Mouse (Mus musculus): ENCODE results near the gene Hspa1a. TPM values are rescaled to one million over a fixed set of nuclear protein-coding genes. Genes with fewer than 3 reads are reported as not detected.
A peak's percentile ranks its signal among the peaks of the same experiment; 100 is the strongest.
"Not testable (repeated sequence)": the region's sequence is repeated elsewhere in the genome, so short reads cannot be mapped to it uniquely, and the experiment has no call there.

The Hspa1a gene
- total RNA-seq, 1 experiment from 2014 or later = 6.4 TPM

DNA sequence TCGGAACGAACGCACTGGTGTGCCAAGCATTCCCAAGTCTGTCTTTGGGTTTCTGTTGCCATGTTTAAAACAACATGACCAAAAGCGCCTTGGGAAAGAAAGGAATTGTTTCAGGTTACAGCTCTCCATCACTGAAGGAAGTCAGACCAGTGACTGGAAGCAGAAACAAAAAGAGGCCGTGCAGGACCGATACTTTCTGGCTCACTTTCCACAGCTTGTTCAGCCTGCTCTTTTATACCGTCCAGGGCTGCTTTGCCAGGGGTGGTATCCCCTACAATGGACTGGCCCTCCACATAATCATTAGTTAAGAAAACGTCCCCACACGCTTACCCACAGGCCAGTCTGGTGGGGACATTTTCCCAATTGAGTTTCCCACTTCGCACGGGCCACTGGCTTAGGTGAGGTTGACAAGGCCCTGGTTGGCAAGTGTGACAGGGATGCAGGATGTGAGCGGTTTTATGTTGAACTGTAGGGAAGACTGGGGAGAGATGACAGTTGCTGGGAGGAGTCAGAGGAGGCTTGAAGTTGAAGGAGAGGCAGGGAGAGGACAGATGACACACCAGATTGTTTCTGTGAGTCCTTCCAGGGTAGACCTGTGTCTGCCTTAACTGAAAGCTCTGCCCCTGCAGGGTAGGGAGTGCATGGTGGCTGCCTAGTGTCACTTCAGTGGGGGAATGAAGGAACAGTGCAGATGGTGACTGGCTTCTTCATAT lies 30.4 kb upstream of the Hspa1a start:
- ATAC-seq (ENCODE audit: extremely low read depth, insufficient number of reproducible peaks, low FRiP score, poor library complexity, severe bottlenecking) = no peak

DNA sequence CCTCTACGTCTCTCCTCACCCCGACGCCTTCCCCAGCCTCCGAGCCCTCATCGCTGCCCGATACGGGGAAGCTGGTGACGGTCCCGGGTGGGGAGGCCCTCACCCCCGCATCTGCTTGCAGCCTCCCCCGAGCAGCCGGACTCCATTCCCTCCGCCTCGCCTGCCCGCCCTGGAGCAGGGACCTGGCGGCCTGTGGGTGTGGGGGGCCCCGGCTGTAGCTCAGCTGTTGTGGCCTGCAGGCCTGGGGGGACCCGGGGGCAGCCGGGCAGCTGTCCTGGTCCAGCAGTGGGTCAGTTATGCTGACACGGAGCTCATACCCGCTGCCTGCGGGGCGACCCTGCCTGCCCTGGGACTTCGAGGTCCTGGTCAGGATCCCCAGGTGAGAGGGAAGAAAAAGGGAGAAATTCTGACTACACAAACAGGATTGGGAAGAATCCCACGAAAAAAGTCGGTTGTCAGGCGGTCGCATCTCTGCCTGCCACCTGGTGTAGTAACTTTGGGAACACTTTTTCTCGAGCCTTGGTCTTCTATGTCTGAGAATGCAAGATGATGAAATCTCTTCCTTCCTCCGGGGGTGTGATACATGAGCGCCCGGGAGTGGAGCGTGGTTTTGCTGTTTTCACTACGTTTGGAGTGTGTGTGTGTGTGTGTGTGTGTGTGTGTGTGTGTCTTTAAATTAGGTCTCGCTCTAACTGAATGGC lies 29.6 kb upstream of the Hspa1a start:
- ATAC-seq (ENCODE audit: extremely low read depth, insufficient number of reproducible peaks, low FRiP score, poor library complexity, severe bottlenecking) = no peak

DNA sequence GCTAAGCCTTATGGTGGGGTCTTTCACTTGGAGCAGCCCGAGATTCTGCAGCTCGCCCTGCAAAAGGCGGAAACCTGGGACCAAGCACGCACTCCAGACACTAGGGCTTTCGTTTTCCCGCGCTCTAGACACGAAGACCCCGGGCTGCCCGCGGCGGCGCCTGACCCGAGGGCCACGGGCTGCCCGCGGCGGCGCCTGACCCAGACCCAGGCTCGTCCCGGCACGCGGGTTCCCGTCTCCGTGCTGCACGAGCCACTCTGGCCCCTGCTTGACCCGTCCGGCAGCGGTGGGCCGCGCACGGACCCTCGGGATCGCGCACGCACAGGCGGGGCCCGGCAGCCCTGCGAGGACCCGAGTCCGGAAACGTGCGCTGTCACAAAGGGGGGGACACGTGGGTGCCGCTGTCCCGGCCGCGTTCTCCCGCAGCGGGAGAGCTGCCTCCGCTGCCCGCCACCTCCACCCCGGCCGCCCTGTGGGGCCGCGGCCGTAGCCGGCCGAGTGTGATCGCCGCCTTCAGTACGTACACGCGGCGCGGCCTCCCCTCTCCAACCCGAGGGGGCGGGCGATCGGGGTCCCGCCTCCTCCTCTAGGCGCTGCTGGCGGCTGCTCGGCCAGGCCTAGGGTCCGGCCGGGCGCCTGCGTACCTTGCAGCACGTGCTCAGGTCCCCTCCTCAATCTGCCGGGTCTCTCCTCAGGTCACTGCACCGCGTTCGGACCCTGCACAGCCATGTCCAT lies 28.9 kb upstream of the Hspa1a start, which contains the start of gene Vars:
Gene Vars, plus strand, starts transcription at position 271 of the 735 bp plus-strand sequence.
- peak; percentile 54 for ATAC-seq (ENCODE audit: extremely low read depth, insufficient number of reproducible peaks, low FRiP score, poor library complexity, severe bottlenecking)

DNA sequence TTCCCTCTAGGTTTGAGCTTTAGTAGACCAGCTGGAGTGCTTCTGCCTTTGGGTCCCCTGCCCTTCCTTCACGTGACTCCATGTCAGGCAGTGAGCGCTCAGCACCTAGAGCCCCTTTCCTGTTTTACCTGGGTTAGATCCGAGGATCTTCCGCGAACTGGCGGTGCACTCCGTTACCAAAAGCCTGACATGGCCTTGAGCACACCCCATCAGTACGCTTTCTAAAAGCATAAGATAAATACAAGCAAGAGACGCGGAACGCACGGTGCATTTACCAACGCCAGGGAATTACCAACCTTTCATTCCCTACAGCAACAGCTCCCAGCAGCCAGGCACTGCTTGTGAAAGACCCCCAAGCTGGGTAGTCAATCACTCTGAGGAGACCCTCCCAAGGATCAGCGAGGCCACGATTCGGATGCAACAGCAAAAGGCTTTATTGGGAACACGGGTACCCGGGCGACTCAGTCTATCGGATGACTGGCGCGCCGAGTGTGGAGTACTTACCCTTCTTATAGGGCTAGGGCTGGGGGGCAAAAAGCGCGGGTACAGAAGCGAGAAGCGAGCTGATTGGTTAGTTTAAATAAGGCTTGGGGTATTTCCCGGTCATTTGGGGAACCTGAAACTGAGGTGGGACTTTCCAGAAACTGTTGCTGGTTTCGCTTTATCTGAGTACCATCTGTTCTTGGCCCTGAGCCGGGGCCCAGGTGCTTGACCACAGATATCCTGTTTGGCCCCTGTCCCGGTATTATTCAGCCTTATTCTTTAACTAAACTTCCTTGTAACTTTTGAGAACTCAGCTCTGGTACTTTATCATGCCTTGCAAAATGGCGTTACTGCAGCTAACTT lies 28.1 kb upstream of the Hspa1a start:
- ATAC-seq (ENCODE audit: extremely low read depth, insufficient number of reproducible peaks, low FRiP score, poor library complexity, severe bottlenecking) = peak; percentile 13; the same call in 1 of the 2 replicates

DNA sequence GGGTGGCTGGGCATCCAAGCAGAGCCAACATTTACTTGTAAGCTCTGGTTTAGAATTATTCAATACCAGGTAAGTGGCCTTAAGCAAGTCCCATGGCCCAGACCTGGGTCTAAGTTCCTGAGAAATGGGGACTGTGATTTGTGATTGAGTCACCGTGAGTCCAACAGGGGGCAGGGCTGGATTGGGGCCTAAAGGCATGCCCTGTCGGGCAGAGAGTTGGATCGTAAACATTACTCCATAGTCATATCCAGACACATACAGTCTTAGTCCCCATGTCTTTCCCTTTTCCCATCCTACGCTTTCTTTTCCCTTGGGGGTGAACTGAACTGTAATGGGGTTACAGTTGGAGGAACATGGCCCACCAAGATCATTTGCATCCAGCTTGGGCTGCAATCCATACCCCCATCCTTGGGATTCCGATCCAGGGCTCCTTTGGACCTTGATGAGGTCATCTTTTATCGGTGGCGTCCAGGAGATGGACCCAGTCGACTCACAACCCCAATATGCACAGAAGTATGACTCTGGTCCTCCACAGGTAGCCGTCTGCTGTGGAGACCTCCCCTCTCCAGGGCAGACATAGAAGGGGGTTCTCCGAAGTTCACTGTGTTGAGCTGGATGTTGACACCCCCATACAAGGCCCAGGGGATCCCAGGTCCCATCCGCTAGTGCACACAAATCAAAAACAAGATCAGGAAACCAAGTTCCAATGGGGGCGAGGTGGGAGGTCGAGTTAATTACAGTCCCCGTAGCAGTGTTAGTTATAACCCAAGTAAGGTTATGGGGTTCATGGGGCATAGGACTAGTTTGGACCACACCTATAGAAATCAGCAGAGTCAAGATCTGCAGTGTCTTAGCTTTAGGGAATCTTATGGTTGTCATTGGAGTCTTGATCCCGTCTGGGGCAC lies 26.8 kb upstream of the Hspa1a start:
- no peak for ATAC-seq (ENCODE audit: extremely low read depth, insufficient number of reproducible peaks, low FRiP score, poor library complexity, severe bottlenecking)

DNA sequence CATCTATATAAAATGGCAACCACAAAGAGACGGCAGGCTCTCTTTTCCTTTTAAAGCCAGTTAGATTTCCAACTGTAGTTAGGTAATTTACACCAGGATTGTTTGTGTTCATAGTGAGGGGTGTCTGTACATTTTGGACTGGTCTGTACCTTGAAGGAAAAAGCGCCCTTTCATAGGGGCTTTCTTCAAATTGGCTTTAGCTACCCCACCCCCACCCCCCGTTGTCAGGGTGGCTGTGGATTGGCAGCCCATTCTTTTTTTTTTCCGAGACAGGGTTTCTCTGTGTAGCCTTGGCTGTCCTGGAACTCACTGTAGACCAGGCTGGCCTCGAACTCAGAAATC lies 25.2 kb upstream of the Hspa1a start:
- ATAC-seq (ENCODE audit: extremely low read depth, insufficient number of reproducible peaks, low FRiP score, poor library complexity, severe bottlenecking) = no peak

DNA sequence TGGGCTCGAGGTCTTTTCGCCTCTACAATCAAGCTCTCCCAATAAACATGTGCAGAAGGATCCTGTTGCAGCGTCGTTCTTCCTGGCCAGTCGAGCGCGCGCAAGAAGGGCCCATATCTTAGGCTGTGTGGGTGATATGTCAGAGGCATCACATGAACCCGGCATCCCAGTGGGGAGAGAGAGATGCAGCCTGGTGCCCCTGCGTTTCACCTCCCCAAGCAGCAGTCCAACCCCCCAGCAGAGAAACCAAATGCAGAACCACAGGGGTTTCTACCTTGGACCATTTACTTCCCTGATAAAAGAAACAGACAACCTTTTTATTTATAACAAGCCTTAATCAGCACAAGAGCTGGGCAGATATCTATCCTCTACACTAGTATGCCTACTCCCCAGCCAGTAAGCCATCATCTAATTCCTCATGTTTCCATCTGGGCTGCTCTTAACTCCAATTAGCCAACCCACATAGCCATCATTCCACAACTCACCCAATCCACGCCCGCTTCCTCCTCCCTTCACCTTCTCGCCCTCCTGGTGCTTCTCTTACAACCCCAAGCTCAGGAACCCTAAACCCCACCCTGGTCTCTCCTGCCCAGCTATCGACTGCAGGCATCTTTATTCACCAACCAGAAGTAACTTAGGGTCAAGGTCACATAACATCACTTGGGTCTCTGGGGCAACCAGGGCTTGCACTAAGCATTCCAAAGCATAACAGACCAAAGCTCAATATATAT lies 24.6 kb upstream of the Hspa1a start:
- no peak for ATAC-seq (ENCODE audit: extremely low read depth, insufficient number of reproducible peaks, low FRiP score, poor library complexity, severe bottlenecking)

DNA sequence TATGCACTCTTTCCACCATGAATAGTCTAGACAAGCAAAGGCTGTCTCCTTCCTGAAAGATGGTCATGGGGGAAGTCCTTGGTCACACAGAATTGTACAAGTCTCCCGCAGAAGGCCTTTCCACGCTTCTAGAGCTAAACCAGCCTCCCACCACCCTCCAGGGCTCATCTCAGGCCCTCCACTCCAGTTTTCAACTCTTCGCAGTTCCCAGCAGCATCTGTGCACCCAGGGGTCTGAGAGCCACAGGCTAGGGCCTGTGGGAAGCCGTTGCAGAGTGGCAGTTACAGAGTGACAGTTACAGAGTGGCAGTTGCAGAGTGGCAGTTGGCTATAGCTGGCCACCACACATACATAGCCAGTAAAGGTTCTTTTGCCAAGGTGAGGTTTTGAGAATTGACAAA lies 24.0 kb upstream of the Hspa1a start:
- ATAC-seq (ENCODE audit: extremely low read depth, insufficient number of reproducible peaks, low FRiP score, poor library complexity, severe bottlenecking) = not testable (repeated sequence)

DNA sequence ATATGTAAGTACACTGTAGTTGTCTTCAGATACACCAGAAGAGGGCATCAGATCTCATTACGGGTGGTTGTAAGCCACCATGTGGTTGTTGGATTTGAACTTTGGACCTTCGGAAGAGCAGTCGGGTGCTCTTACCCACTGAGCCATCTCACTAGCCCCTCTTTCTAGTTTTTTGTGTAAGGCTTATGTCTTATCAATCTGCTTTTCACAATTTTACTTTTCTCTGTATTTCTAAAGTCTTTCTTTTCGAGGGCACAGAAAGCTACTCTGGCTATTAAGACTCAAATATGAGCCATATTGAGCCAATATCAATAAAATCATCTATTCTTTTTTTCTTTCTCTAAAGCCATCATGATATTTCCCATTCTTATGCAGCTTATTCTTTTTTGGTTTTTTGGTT lies 23.2 kb upstream of the Hspa1a start:
- not testable (repeated sequence) for ATAC-seq (ENCODE audit: extremely low read depth, insufficient number of reproducible peaks, low FRiP score, poor library complexity, severe bottlenecking)

DNA sequence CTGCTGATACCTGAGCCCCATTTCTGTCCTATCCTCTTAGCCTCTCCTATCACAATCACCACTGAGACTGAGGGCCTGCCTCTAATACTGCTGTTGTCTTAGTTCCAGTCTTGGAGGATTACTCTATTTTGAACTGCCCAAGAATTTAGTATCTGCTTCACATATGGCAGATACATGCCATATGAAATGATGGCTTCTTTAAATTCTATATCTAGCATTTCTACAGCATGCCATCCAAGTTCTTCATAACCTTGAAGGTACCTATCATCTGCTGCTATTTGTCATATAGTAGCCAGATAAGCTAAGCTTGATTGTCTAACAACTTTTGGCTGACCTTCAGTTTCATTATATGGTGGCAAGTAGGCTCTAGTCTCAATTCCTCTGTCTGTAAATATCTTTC lies 22.8 kb upstream of the Hspa1a start:
- no peak for ATAC-seq (ENCODE audit: extremely low read depth, insufficient number of reproducible peaks, low FRiP score, poor library complexity, severe bottlenecking)

DNA sequence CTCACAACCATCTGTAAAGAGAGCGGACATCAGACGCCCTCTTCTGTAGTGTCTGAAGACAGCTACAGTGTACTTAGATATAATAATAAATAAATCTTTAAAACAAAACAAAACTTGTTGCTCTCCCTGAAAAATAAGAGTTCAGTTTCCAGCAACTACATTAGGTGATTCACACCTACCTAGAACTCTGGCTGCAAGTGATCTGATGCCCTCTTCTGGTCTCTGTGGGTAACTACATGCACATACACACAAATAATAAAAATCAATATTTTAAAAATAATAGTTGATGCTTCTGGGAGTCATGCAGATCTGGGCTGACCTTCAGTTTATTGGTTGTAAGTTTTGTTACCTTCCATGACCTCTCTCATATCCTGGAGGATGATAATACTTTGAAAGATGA lies 12.3 kb upstream of the Hspa1a start:
- peak; percentile 61 for ATAC-seq (ENCODE audit: extremely low read depth, insufficient number of reproducible peaks, low FRiP score, poor library complexity, severe bottlenecking)

DNA sequence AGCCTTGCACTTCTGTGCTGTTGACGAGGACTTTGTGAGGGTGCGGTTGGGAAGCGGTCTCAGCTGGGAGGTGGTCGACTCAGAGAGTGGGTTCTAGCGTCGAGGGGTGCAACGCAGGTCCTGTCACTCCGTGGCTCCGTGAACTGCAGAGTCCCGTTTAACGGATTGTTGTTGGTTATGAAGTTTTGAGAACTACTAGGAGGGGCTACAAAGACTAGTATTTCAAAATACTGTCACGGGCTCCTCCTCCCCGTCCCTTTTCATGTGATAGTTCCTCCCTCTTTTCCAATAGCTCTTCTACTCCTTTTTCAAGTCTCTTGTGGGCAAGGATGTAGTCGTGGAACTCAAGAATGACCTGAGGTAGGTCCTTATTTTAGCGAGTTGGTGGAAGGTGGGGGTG lies 10.4 kb upstream of the Hspa1a start:
- no peak for ATAC-seq (ENCODE audit: extremely low read depth, insufficient number of reproducible peaks, low FRiP score, poor library complexity, severe bottlenecking)

DNA sequence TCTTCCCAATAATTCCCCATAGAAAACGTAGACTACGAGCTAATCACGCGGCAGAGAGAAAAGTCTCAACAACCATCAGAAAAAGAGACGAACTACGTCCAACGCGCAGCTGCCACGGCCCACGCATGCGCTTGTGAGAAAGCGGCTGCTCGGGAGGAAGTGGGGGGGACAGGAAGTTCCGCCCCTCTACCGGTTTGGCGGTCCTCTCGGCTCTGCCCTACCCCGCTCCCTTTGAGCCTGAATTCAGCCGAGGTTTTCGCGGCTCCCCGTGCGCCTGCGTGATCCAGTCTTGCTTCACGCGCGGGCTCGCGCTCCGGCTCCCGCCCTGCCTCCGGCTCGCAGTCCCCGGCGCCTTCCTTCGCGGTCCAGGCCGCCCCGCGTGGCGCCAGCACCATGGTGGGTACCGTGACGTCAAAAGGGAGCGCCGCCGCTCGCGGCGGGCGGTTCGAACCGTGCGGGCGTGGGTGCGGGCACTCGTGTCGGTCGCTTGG lies 9.8 kb upstream of the Hspa1a start, which contains the start of gene Lsm2:
Gene Lsm2, plus strand, starts transcription at position 173 of the 491 bp plus-strand sequence.
- ATAC-seq (ENCODE audit: extremely low read depth, insufficient number of reproducible peaks, low FRiP score, poor library complexity, severe bottlenecking) = peak; percentile 84

DNA sequence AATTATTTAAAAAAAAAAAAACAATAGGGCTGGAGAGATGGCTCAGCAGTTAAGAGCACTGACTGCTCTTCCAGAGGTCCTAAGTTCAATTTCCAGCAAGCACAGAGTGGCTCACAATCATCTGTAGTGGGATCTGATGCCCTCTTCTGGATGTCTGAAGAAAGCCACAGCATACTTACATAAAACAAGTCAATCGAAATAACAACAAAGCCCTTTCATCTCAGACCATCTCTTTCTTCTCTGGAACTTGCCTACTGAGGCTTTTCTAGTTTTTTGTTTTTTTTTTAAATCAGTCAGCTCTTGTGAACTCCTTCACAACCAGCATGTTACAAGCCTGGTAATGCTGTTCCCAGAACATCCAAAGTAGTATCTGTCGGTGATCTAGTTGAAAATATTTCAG lies 8.7 kb upstream of the Hspa1a start:
- ATAC-seq (ENCODE audit: extremely low read depth, insufficient number of reproducible peaks, low FRiP score, poor library complexity, severe bottlenecking) = no peak

DNA sequence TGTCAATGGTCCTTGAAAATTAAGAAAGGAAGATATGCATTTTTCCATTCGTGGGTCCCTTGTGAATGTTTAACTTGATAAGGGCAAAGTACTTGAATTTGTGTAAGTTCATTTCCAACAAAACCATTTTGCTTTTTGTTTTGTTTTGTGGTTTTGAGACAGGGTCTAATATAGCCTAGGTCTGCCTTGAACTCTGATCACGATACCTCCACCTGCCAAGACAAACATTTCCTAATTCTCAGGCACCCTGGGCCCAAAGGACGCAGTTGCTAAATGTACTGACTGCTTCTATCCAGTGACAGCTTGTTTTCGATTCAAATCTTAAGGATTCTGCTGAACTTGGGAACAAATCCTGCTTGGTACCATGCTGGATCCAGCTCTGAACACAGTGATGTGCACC lies 7.7 kb upstream of the Hspa1a start:
- ATAC-seq (ENCODE audit: extremely low read depth, insufficient number of reproducible peaks, low FRiP score, poor library complexity, severe bottlenecking) = no peak

DNA sequence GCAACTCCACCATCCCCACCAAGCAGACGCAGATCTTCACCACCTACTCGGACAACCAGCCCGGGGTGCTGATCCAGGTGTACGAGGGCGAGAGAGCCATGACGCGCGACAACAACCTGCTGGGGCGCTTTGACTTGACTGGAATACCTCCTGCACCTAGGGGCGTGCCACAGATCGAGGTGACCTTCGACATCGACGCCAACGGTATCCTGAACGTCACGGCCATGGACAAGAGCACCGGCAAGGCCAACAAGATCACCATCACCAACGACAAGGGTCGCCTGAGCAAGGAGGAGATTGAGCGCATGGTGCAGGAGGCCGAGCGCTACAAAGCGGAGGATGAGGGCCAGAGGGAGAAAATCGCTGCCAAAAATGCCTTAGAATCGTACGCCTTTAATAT lies 6.3 kb upstream of the Hspa1a start:
- no peak for ATAC-seq (ENCODE audit: extremely low read depth, insufficient number of reproducible peaks, low FRiP score, poor library complexity, severe bottlenecking)

DNA sequence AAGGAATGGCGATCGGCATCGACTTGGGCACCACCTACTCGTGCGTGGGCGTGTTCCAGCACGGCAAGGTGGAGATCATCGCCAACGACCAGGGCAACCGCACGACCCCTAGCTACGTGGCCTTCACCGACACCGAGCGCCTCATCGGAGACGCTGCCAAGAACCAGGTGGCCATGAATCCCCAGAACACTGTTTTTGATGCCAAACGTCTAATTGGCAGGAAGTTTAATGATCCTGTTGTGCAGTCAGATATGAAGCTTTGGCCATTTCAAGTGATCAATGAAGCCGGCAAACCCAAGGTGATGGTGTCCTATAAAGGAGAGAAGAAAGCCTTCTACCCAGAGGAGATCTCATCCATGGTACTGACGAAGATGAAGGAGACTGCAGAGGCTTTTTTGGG lies 5.0 kb upstream of the Hspa1a start:
- ATAC-seq (ENCODE audit: extremely low read depth, insufficient number of reproducible peaks, low FRiP score, poor library complexity, severe bottlenecking) = no peak
